Mouse (Mus musculus) heart, embryonic 15.5 days (tissue): Measurements from ENCODE around the gene Maml3. TPM values are rescaled to one million over a fixed set of nuclear protein-coding genes. Genes with fewer than 3 reads are reported as not detected.
A peak's percentile ranks its signal among the peaks of the same experiment; 100 is the strongest.

ENCODE experiments used
- ATAC-seq: fragments of 200-750 bp; cut with Nextera tagmentation; replicated peaks from 2 replicates; pipeline ENCODE4 v1.8.0; 2017; ENCODE audit warnings: low read depth, moderate TSS enrichment; ENCODE audit not compliant: insufficient number of reproducible peaks, insufficient read depth, low FRiP score
- H3K27ac ChIP-seq: fragments of 300-500 bp; sonication (generic); 2 replicates; pipeline ENCODE4 v1.5.1; 2015; ENCODE audit warnings: mild to moderate bottlenecking, inconsistent platforms
- H3K27me3 ChIP-seq: fragments of 300-500 bp; sonication (generic); 2 replicates; pipeline ENCODE4 v1.6.1; 2015; ENCODE audit warnings: inconsistent platforms
- H3K36me3 ChIP-seq: fragments of 300-500 bp; sonication (generic); 2 replicates; pipeline ENCODE4 v1.6.1; 2015; ENCODE audit warnings: mild to moderate bottlenecking, inconsistent platforms
- H3K4me1 ChIP-seq: fragments of 300-500 bp; sonication (generic); replicated peaks from 2 replicates; pipeline ENCODE4 v1.6.1; 2015; ENCODE audit warnings: inconsistent platforms
- H3K4me2 ChIP-seq: fragments of 300-500 bp; sonication (generic); 2 replicates; pipeline ENCODE4 v1.6.1; 2015; ENCODE audit warnings: inconsistent platforms, mild to moderate bottlenecking, moderate library complexity
- H3K4me3 ChIP-seq: fragments of 300-500 bp; sonication (generic); 2 replicates; pipeline ENCODE4 v1.5.1; 2015; ENCODE audit warnings: mild to moderate bottlenecking, inconsistent platforms
- H3K9ac ChIP-seq: fragments of 300-500 bp; sonication (generic); 2 replicates; pipeline ENCODE4 v1.6.1; 2015; ENCODE audit warnings: mild to moderate bottlenecking, inconsistent platforms
- H3K9me3 ChIP-seq: fragments of 300-500 bp; sonication (generic); replicated peaks from 2 replicates; pipeline ENCODE4 v1.6.1; 2016; ENCODE audit warnings: inconsistent platforms
- WGBS: fragments of 180-500 bp; shearing (Covaris S2); methylation state at CpG from one replicate; pipeline ENCODE4 v1.1.7; 2015; ENCODE audit warnings: mixed read lengths; 5-methylcytosine and 5-hydroxymethylcytosine counted together
- polyA plus RNA-seq: library from polyadenylated mRNA; unstranded; fragments of >200 nt; fragmentation: Nextera tagmentation; extraction: Ambion mirVana; gene quantifications from 2 replicates; pipeline ENCODE4 v1.2.1, GENCODE M21; 2015

Maml3 gene
- polyA plus RNA-seq, 1 experiment from 2014 or later = 1.9 TPM

DNA sequence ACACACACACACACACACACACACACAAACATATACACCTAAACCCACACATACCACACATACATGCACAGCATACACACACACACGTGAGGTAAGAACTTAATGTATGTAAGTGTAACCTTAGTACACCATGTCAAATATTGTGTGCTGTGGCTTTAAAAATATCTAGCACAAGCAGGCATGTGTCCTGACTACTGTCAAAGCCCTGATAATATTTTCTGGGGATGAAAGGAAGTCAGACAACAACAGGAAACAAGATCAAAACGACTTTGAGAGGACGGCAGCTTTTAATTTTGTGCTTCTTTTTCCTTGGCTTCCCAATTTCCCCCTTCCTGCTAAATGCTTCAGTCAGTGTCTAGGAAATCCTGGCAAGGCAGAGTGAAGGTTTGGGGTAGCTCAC is 392.5 kb downstream of the Maml3 start:
- WGBS = 15% methylated on average over 3 of the region's 3 CpGs
- Histone ChIP-seq H3K27me3 (no peaks in the 10 kb centered on the region), H3K9me3 (no peaks in the 10 kb centered on the region), H3K4me1 (peaks cover 46% of the 10 kb centered on the region), H3K36me3 (no peaks in the 10 kb centered on the region), H3K4me3 (no peak overlapping the region), H3K4me2 (no peak overlapping the region), H3K27ac (peak overlapping the region; percentile 65), H3K9ac (no peak overlapping the region)
- no peak for ATAC-seq

GRCm38 (mm10) chr3:51708746-51709411 is 396.0 kb downstream of the Maml3 start:
- Histone ChIP-seq H3K27ac (peak overlapping the region; percentile 99), H3K9me3 (no peaks in the 10 kb centered on the region), H3K9ac (peak overlapping the region; percentile 46), H3K27me3 (no peaks in the 10 kb centered on the region), H3K4me1 (peaks cover 43% of the 10 kb centered on the region), H3K36me3 (no peaks in the 10 kb centered on the region), H3K4me2 (peak overlapping the region; percentile 77), H3K4me3 (peak overlapping the region; percentile 46)
- ATAC-seq = peak; percentile 92
- 17% methylated on average over 21 of the region's 21 CpGs for WGBS

DNA sequence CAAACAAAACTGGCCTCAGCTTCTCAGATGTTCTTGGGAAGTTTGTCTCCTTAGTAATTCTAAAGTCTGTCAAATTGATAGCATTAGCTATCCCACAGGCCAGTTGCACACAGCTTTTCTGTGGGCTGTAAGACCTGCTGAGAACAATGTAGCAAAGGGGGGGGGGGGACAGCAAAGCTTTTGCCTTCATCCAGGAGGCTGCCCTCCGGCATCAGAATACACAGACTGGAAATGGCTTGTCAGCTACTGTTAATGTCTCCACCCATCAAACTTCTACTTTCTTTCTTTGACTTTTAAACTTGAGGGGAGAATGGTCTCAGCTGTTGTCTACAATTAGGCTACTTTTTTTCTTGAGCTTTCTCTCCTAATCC is 396.5 kb downstream of the Maml3 start:
- no peaks in the 10 kb centered on the region for H3K9me3 ChIP-seq
- no peak overlapping the region for H3K9ac ChIP-seq
- peak overlapping the region; percentile 77 for H3K4me2 ChIP-seq
- no peaks in the 10 kb centered on the region for H3K27me3 ChIP-seq
- peaks cover 38% of the 10 kb centered on the region for H3K4me1 ChIP-seq
- H3K36me3 ChIP-seq = no peaks in the 10 kb centered on the region
- 0 out of 2 replicates have a peak overlapping the region, but pooled peaks have one; percentile 46 for H3K4me3 ChIP-seq
- H3K27ac ChIP-seq = peak overlapping the region; percentile 99
- ATAC-seq = no peak
- 32% methylated on average over 1 of the region's 1 CpGs for WGBS

- H3K27me3 ChIP-seq = no peaks in the 10 kb centered on the region
- 87% methylated on average over 7 of the region's 7 CpGs for WGBS
Measured at GRCm38 (mm10) chr3:51705220-51705619, 399.7 kb downstream of the Maml3 start.

GRCm38 (mm10) chr3:51703478-51703877 is 401.4 kb downstream of the Maml3 start:
- ATAC-seq = no peak
- H3K9ac ChIP-seq = no peak overlapping the region
- no peaks in the 10 kb centered on the region for H3K27me3 ChIP-seq
- H3K36me3 ChIP-seq = no peaks in the 10 kb centered on the region
- H3K4me2 ChIP-seq = no peak overlapping the region
- WGBS = 85% methylated on average over 8 of the region's 8 CpGs
- H3K4me3 ChIP-seq = no peak overlapping the region
- H3K4me1 ChIP-seq = peaks cover 28% of the 10 kb centered on the region
- H3K27ac ChIP-seq = no peak overlapping the region
- H3K9me3 ChIP-seq = no peaks in the 10 kb centered on the region

More at GRCm38 (mm10) chr3:51705220-51705619, 399.7 kb downstream of the Maml3 start:
- H3K36me3 ChIP-seq = no peaks in the 10 kb centered on the region
- no peak overlapping the region for H3K27ac ChIP-seq
- no peaks in the 10 kb centered on the region for H3K9me3 ChIP-seq
- no peak for ATAC-seq
- H3K4me1 ChIP-seq = peaks cover 40% of the 10 kb centered on the region
- no peak overlapping the region for H3K4me2 ChIP-seq
- no peak overlapping the region for H3K9ac ChIP-seq
- no peak overlapping the region for H3K4me3 ChIP-seq

GRCm38 (mm10) chr3:51702701-51703286 is 402.1 kb downstream of the Maml3 start:
- Histone ChIP-seq H3K27me3 (no peaks in the 10 kb centered on the region), H3K4me3 (no peak overlapping the region), H3K9me3 (no peaks in the 10 kb centered on the region), H3K4me2 (no peak overlapping the region), H3K36me3 (no peaks in the 10 kb centered on the region), H3K27ac (no peak overlapping the region), H3K4me1 (peaks cover 21% of the 10 kb centered on the region), H3K9ac (no peak overlapping the region)
- ATAC-seq = no peak
- 82% methylated on average over 8 of the region's 8 CpGs for WGBS

- WGBS = 22% methylated on average over 13 of the region's 13 CpGs
- Histone ChIP-seq H3K36me3 (no peaks in the 10 kb centered on the region), H3K27ac (peak overlapping the region; percentile 66), H3K9ac (peak overlapping the region; percentile 20), H3K4me1 (peaks cover 20% of the 10 kb centered on the region), H3K4me2 (peak overlapping the region; percentile 67), H3K9me3 (no peaks in the 10 kb centered on the region), H3K4me3 (peak overlapping the region; percentile 42), H3K27me3 (no peaks in the 10 kb centered on the region)
- peak; percentile 25 for ATAC-seq
Measured at GRCm38 (mm10) chr3:51701950-51702349, 402.9 kb downstream of the Maml3 start.

DNA sequence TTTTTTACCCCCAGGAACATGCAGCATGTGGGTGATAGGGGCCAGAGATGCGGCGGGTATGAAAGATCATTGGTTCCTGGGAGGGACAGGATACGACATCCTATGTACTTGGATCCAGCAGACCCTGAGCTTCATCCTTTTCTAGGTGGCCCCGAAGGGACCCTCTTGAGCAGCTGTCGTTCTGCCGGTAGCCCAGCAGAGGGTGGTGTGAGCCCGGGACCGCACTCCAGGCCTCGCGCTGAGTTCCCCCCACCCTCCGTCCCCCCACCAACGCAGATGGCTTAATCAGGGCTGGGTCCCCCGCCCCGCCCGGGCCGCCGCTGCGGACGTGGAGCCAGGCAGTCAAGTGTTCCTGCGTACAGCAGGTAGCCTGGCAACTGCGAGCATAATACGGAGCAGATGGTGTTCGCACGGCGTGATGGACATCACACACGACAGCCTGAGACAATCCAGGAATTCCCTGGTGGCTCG is 403.6 kb downstream of the Maml3 start:
- WGBS = under 1% methylated on average over 27 of the region's 27 CpGs
- Histone ChIP-seq H3K9me3 (no peaks in the 10 kb centered on the region), H3K27me3 (no peaks in the 10 kb centered on the region), H3K4me3 (peak overlapping the region; percentile 42), H3K36me3 (no peaks in the 10 kb centered on the region), H3K4me2 (peak overlapping the region; percentile 67), H3K27ac (peak overlapping the region; percentile 66), H3K9ac (peak overlapping the region; percentile 20), H3K4me1 (peaks cover 20% of the 10 kb centered on the region)
- peak; percentile 94 for ATAC-seq

- 19% methylated on average over 15 of the region's 15 CpGs for WGBS
- H3K4me1 ChIP-seq = peaks cover 20% of the 10 kb centered on the region
- peak overlapping the region; percentile 20 for H3K9ac ChIP-seq
- peak overlapping the region; percentile 67 for H3K4me2 ChIP-seq
- peak overlapping the region; percentile 66 for H3K27ac ChIP-seq
- H3K9me3 ChIP-seq = no peaks in the 10 kb centered on the region
- ATAC-seq = no peak
- H3K4me3 ChIP-seq = peak overlapping the region; percentile 42
- H3K36me3 ChIP-seq = no peaks in the 10 kb centered on the region
- no peaks in the 10 kb centered on the region for H3K27me3 ChIP-seq
Measured at GRCm38 (mm10) chr3:51700731-51701280, 404.1 kb downstream of the Maml3 start.

DNA sequence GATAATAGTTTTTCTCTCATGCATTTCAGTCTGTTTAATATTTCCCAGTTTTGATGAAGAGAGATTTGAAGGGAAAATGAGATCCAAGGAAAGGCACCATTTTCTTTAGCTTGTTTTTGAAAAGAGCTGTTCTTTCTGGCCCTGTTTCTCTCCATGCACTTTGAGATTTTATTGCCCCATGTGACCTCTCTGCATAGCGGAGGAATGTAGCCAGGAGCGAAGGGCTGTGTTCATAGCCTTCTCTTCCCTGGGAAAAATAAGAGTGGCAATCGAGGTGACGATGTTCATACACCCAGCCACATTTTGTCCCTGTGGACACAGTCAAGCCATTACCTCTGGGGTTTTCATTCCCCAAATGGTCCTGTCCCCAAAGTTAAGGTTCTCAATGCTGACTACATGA is 404.8 kb downstream of the Maml3 start:
- Histone ChIP-seq H3K27me3 (no peaks in the 10 kb centered on the region), H3K9me3 (no peaks in the 10 kb centered on the region), H3K27ac (peak overlapping the region; percentile 66; the same call in 1 of the 2 replicates), H3K36me3 (no peaks in the 10 kb centered on the region), H3K9ac (no peak overlapping the region), H3K4me1 (peaks cover 20% of the 10 kb centered on the region), H3K4me3 (no peak overlapping the region), H3K4me2 (no peak overlapping the region)
- no peak for ATAC-seq
- WGBS = 61% methylated on average over 4 of the region's 4 CpGs

DNA sequence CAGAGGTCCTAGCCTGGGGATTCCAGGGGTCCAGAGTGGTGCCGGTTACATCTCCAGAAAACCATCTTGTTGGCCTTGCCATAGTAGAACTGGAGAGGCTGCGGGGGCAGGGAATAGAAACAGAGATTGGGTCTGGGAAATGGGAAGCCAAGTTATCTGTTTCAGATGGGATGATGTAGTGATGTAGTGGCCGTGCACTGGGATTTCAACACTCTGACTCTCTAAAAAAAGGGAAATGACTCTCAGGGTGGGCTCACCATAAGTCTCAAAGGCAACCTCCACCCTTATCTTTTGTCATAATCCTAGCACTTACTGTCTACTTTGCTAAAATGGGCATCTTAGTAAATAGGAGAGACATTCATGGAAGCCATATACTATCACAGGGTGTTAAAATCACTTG is 406.9 kb downstream of the Maml3 start:
- no peaks in the 10 kb centered on the region for H3K27me3 ChIP-seq
- no peak overlapping the region for H3K4me3 ChIP-seq
- peaks cover 20% of the 10 kb centered on the region for H3K4me1 ChIP-seq
- no peaks in the 10 kb centered on the region for H3K36me3 ChIP-seq
- H3K9me3 ChIP-seq = no peaks in the 10 kb centered on the region
- H3K4me2 ChIP-seq = no peak overlapping the region
- no peak overlapping the region for H3K9ac ChIP-seq
- no peak overlapping the region for H3K27ac ChIP-seq
- WGBS = 77% methylated on average over 3 of the region's 3 CpGs
- no peak for ATAC-seq
